Mouse (Mus musculus): Measurements from ENCODE around the gene Rap2a. TPM values are rescaled to one million over a fixed set of nuclear protein-coding genes. Genes with fewer than 3 reads are reported as not detected.

Gene Rap2a
- total and polyA plus RNA-seq, 3 experiments: 1.3 to 1.5 (median 1.4) TPM

DNA sequence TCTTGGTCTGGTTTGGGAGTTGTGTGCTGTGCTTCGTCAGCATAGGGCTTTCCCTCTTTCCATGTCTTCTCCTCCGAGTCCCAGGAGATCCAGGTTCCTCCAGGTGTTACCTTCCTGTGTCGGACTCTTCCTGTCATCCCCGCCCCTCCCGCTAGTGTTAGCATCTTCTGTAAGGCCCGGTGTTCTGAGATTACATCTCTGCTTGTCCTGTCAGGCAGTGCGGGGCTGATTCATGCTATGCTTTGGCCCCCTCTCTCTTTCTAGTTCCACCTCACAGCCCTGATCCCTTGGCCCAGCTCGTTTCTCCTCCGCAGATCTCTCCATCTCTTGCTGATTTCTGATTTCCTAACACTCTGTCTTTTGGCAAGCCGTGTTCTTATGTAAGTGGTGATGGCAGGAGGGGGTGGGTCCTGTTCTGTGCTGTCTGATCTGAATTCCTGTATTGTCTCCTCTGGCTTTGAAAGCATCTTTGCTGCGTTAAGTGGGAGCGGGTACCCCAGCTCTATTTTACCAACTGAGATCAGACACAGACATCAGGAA is 21.8 kb downstream of the Rap2a start (continued):
- TF ChIP-seq ELF1 (IDR thresholded peaks at IDR 0.05; ENCODE audit: low read depth, low read length): no peak
- TF ChIP-seq SMC3 (IDR thresholded peaks at IDR 0.05; ENCODE audit: low read depth, low read length): no peak

DNA sequence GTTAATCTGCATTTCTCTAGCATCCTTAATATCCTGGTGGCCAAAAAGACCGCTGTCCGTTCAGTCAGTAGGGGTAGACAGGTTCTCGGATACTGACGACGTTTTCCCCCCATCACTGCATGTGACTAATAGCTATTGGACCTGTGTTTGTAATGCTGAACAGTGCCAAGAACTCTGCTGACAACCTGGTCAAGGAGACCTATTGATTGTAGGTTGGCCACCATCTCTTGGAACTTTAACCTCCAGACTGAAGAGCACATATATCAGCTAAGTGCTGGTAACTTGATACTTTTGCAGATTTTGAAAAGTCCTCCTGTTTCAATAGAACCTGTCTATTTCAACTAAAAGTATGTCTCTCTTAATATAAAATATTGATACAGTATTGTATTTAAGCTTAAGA is 22.5 kb downstream of the Rap2a start:
- in situ Hi-C loops (cut with MboI; ENCODE audit: low pct_ligation_motif_present, low pct_unique_long_range_greater_than_20kb, low sequenced_read_pairs) (no loop called here), dilution Hi-C loops (cut with MboI; ENCODE audit: extremely low pct_ligation_motif_present, extremely low pct_unique_long_range_greater_than_20kb, low sequenced_read_pairs) (no loop called here)
- Histone ChIP-seq H3K4me2 (ENCODE audit: insufficient read depth, low read depth, poor library complexity, severe bottlenecking) (no peak overlapping the region), H3K4me3 (replicated peaks in 1 of 3; ENCODE audit: low read depth in 2 of 3, low read length in 2 of 3, poor library complexity in 1 of 3) (no peak overlapping the region), H3K9me3 (replicated peaks; ENCODE audit: low read length) (no peaks in the 10 kb centered on the region), H3K79me2 (replicated peaks; ENCODE audit: control insufficient read depth, extremely low read depth, insufficient read depth, poor library complexity, severe bottlenecking) (no peaks in the 10 kb centered on the region), H3K36me3 (replicated peaks in 1 of 2; ENCODE audit: control insufficient read depth in 1 of 2, insufficient read depth in 1 of 2, low read length in 1 of 2) (peaks cover 0 to 3% of the 10 kb centered on the region in 2 experiments), H3K4me1 (ENCODE audit: control insufficient read depth in 1 of 2, insufficient read depth in 2 of 2) (peaks cover 0 to 7% of the 10 kb centered on the region in 2 experiments; a peak in 2 of 4 replicates), H3K27ac (ENCODE audit: insufficient read depth, low read depth) (no peak overlapping the region), H3K9ac (ENCODE audit: insufficient read depth, low read depth) (no peak overlapping the region), H3K27me3 (replicated peaks) (no peaks in the 10 kb centered on the region)
- TF ChIP-seq MAFK (IDR thresholded peaks at IDR 0.05; ENCODE audit: insufficient replicate concordance, low read length) (no peak), UBTF (IDR thresholded peaks at IDR 0.05; ENCODE audit: low read depth, low read length) (no peak), IRF4 (IDR thresholded peaks at IDR 0.05; ENCODE audit: low read depth, low read length) (no peak), ZKSCAN1 (IDR thresholded peaks at IDR 0.05; ENCODE audit: borderline replicate concordance, low read depth, low read length) (no peak), MEF2A (IDR thresholded peaks at IDR 0.05; ENCODE audit: borderline replicate concordance, low read depth, low read length) (no peak), CHD1 (IDR thresholded peaks at IDR 0.05; ENCODE audit: low read depth, low read length) (no peak), ZNF384 (IDR thresholded peaks at IDR 0.05; ENCODE audit: low read depth, low read length) (no peak), MAZ (IDR thresholded peaks at IDR 0.05; ENCODE audit: low read depth, low read length) (no peak), RCOR1 (conservative IDR thresholded peaks at IDR 0.05; ENCODE audit: low read depth, low read length) (no peak), CHD2 (IDR thresholded peaks at IDR 0.05; ENCODE audit: low read length) (no peak), KAT2A (IDR thresholded peaks at IDR 0.05; ENCODE audit: insufficient replicate concordance, low read length) (no peak), JUN (IDR thresholded peaks at IDR 0.05; ENCODE audit: insufficient read depth, low read depth, low read length) (no peak), EP300 (IDR thresholded peaks at IDR 0.05; ENCODE audit: low read length) (no peak), JUND (conservative IDR thresholded peaks at IDR 0.05; ENCODE audit: low read depth, low read length) (no peak), ZC3H11A (IDR thresholded peaks at IDR 0.05; ENCODE audit: low read depth, low read length) (no peak), ELF1 (IDR thresholded peaks at IDR 0.05; ENCODE audit: low read depth, low read length) (no peak)
- DNase-seq (ENCODE audit: extremely low read depth): no peak

DNA sequence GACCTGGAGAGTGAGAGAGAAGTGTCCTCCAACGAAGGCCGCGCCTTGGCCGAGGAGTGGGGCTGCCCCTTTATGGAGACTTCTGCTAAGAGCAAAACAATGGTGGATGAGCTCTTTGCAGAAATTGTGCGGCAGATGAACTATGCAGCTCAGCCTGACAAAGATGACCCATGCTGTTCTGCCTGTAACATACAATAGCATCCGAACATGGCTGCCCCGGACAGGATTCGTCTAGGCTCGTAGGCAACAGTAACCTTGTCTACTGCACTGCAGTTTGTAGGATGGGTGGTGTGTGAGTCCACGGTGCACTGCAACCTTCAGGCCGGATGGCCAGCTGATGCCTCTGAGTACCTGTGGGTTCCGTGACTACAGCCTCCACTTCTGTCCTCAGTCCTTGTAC is 25.4 kb downstream of the Rap2a start:
- H3K9me3 ChIP-seq (replicated peaks; ENCODE audit: low read length): no peaks in the 10 kb centered on the region
- no peak overlapping the region for H3K4me3 ChIP-seq (replicated peaks in 1 of 3; ENCODE audit: low read depth in 2 of 3, low read length in 2 of 3, poor library complexity in 1 of 3)
- H3K79me2 ChIP-seq (replicated peaks; ENCODE audit: control insufficient read depth, extremely low read depth, insufficient read depth, poor library complexity, severe bottlenecking): no peaks in the 10 kb centered on the region
- no peak for DNase-seq (ENCODE audit: extremely low read depth)
- H3K36me3 ChIP-seq (replicated peaks in 1 of 2; ENCODE audit: control insufficient read depth in 1 of 2, insufficient read depth in 1 of 2, low read length in 1 of 2): peaks cover 0 to 3% of the 10 kb centered on the region in 2 experiments
- H3K4me2 ChIP-seq (ENCODE audit: insufficient read depth, low read depth, poor library complexity, severe bottlenecking): no peak overlapping the region
- no peak overlapping the region for H3K9ac ChIP-seq (ENCODE audit: insufficient read depth, low read depth)
- in situ Hi-C loops (cut with MboI; ENCODE audit: low pct_ligation_motif_present, low pct_unique_long_range_greater_than_20kb, low sequenced_read_pairs): no loop called here
- H3K27me3 ChIP-seq (replicated peaks): no peaks in the 10 kb centered on the region
- no peak overlapping the region; the same call in 1 of the 2 replicates for H3K27ac ChIP-seq (ENCODE audit: insufficient read depth, low read depth)
- dilution Hi-C loops (cut with MboI; ENCODE audit: extremely low pct_ligation_motif_present, extremely low pct_unique_long_range_greater_than_20kb, low sequenced_read_pairs): no loop called here
- H3K4me1 ChIP-seq (ENCODE audit: control insufficient read depth in 1 of 2, insufficient read depth in 2 of 2): no peaks in the 10 kb centered on the region
- no peak for TF ChIP-seq PAX5 (IDR thresholded peaks at IDR 0.05; ENCODE audit: low read length)

Measured in CH12.LX (cell line).